Mouse (Mus musculus) E14TG2a.4 (cell line): Measurements from ENCODE around the gene Pkd1l1.

Experiments used
- CTCF ChIP-seq: conservative IDR thresholded peaks from 2 replicates; pipeline ENCODE4 v1.5.1; 2014; ENCODE audit warnings: low read length
- NANOG ChIP-seq: IDR thresholded peaks from 2 replicates; pipeline ENCODE4 v1.6.1; 2014; ENCODE audit warnings: borderline replicate concordance, low read length, mixed read lengths
- POU5F1 ChIP-seq: IDR thresholded peaks from 2 replicates; pipeline ENCODE4 v1.6.1; 2014; ENCODE audit warnings: low read length, borderline replicate concordance

- TF ChIP-seq CTCF (no peak), POU5F1 (no peak), NANOG (no peak)
Observed at GRCm38 (mm10) chr11:8958572-8958971, 14.5 kb downstream of the Pkd1l1 start.
